Mouse (Mus musculus): Measurements from ENCODE around the gene Espn. TPM values are rescaled to one million over a fixed set of nuclear protein-coding genes. Genes with fewer than 3 reads are reported as not detected.

Gene Espn
- total RNA-seq (2023) = 1 to 10 TPM; 1.8 to 2.3 TPM

GRCm38 (mm10) chr4:152151966-152152544 lies at the start of gene Espn:
TSS of gene Espn (minus strand) at chr4:152152371.

GRCm38 (mm10) chr4:152177537-152178343 lies 25.6 kb upstream of the Espn start, which contains the start of gene Acot7:
TSS of gene Acot7 (plus strand) at chr4:152178134.

GRCm38 (mm10) chr4:152158585-152159284 lies 6.6 kb upstream of the Espn start, which contains the start of gene Hes2:
TSS of gene Hes2 (plus strand) at chr4:152158867.

GRCm38 (mm10) chr4:152115921-152116612 lies 36.1 kb downstream of the Espn start, which contains the start of gene Tnfrsf25:
TSS of gene Tnfrsf25 (plus strand) at chr4:152115934.

GRCm38 (mm10) chr4:152072121-152072601 lies 80.0 kb downstream of the Espn start, which contains the start of gene Plekhg5:
TSS of gene Plekhg5 (plus strand) at chr4:152072498.

Other genes starting within 250 kb of the Espn start
- gene Dnajc11, start 218.7 kb downstream of the Espn start, total RNA-seq (2023) = 10 to 100 TPM; 54.1 to 56.7 TPM
- 10 to 100 TPM; 48.5 to 53.2 TPM for gene Thap3, start 163.4 kb downstream of the Espn start, total RNA-seq (2023)
- 10 to 100 TPM; 11.0 to 13.6 TPM for gene Phf13, start 156.1 kb downstream of the Espn start, total RNA-seq (2023)
- gene Klhl21, start 143.6 kb downstream of the Espn start, total RNA-seq (2023) = 10 to 100 TPM; 31.3 to 31.8 TPM
- 10 to 100 TPM; 16.7 to 21.6 TPM for gene Zbtb48, start 124.7 kb downstream of the Espn start, total RNA-seq (2023)
- gene Tas1r1, start 113.8 kb downstream of the Espn start, total RNA-seq (2023) = not detected
- 10 to 100 TPM; 42.6 to 45.7 TPM for gene Nol9, start 113.0 kb downstream of the Espn start, total RNA-seq (2023)
- 1 to 10 TPM; 3.5 to 4.1 TPM for gene Plekhg5, start 79.9 kb downstream of the Espn start, total RNA-seq (2023)
- gene Tnfrsf25, start 36.4 kb downstream of the Espn start, total RNA-seq (2023) = 10 to 100 TPM; 25.5 to 32.1 TPM
- not detected for gene Hes2, start 6.5 kb upstream of the Espn start, total RNA-seq (2023)
- gene Acot7, start 25.8 kb upstream of the Espn start, total RNA-seq (2023) = 10 to 100 TPM; 14.4 to 24.5 TPM
- under 1 TPM; 0.59 to 0.84 TPM for gene Gpr153, start 121.9 kb upstream of the Espn start, total RNA-seq (2023)
- not detected for gene Hes3, start 139.3 kb upstream of the Espn start, total RNA-seq (2023)
- 10 to 100 TPM; 19.1 to 21.9 TPM for gene Icmt, start 144.9 kb upstream of the Espn start, total RNA-seq (2023)
- not detected for gene Rnf207, start 166.6 kb upstream of the Espn start, total RNA-seq (2023)
- gene Rpl22, start 173.4 kb upstream of the Espn start, total RNA-seq (2023) = 1,000 to 10,000 TPM; 1,056 to 1,070 TPM
- under 1 TPM in 1 of 2 experiments, not detected in 1; 0.06 TPM for gene Chd5, start 186.3 kb upstream of the Espn start, total RNA-seq (2023)

Measured in T-cell, adult 66 days (primary cell).